Mouse (Mus musculus) bone marrow macrophage, adult 2 months (primary cell): ENCODE data around the gene Sept4. TPM values are rescaled to one million over a fixed set of nuclear protein-coding genes. Genes with fewer than 3 reads are reported as not detected.

ENCODE experiments used
- H3K27ac ChIP-seq: 2 replicates; pipeline ENCODE4 v1.5.1; 2012; ENCODE audit warnings: low read depth, low read length; ENCODE audit not compliant: insufficient read depth
- H3K4me1 ChIP-seq: 2 replicates; pipeline ENCODE4 v1.6.1; 2012; ENCODE audit warnings: low read length; ENCODE audit not compliant: control insufficient read depth, insufficient read depth
- H3K4me3 ChIP-seq: 2 replicates; pipeline ENCODE4 v1.5.1; 2012; ENCODE audit warnings: mild to moderate bottlenecking, low read length, moderate library complexity; ENCODE audit not compliant: insufficient read depth
- CTCF ChIP-seq: IDR thresholded peaks from 2 replicates; pipeline ENCODE4 v1.5.1; 2012; ENCODE audit warnings: low read depth, mild to moderate bottlenecking, low read length, moderate library complexity
- POLR2A ChIP-seq: IDR thresholded peaks from 2 replicates; pipeline ENCODE4 v1.6.1; 2012; ENCODE audit warnings: mild to moderate bottlenecking, low read depth, low read length, borderline replicate concordance
- polyA plus RNA-seq: library from polyadenylated mRNA; stranded (reverse); fragments of >200 nt; gene quantifications from 2 replicates; pipeline ENCODE4 v1.2.4, GENCODE M21; 2012; ENCODE audit not compliant: missing spikeins, insufficient read depth, insufficient read length

Gene Sept4
- polyA plus RNA-seq, 1 experiment = not detected

DNA sequence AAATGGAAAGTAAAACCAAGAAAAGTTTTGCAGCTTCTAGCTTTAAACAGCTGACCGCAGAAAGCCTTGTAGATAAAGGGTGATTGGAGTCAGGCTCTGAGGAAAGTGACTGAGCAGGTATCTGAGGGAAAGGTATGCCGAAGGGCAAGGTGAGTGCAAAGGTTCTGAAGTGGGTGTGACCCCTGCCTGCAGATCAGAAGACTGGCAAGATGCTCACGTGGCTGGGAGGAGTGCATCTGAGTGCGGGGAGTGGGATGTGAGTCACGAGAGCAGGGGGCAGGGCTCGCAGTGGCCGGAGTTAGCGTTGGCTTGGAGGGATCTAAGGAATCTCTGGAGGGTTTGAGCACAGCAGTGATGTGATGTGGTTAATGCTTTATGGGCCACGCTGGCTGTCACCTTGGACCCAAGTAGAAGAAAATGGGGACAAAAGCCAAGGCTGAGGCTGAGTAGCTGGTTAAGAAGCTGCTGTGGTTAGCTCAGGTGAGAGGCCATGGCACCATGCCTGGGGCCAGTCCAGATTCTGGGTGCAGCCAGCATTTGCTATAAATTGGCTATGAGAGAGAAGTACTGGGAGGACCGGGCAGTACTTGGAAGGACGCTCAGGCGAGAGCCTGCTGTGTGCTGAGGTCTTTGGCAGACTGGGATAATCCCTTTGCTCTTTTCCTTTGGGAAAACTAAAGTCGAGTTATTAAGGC is 30.8 kb downstream of the Sept4 start:
- Histone ChIP-seq H3K4me3 (no peak overlapping the region), H3K27ac (no peak overlapping the region), H3K4me1 (peaks cover 27% of the 10 kb centered on the region)
- TF ChIP-seq CTCF (no peak), POLR2A (no peak)

DNA sequence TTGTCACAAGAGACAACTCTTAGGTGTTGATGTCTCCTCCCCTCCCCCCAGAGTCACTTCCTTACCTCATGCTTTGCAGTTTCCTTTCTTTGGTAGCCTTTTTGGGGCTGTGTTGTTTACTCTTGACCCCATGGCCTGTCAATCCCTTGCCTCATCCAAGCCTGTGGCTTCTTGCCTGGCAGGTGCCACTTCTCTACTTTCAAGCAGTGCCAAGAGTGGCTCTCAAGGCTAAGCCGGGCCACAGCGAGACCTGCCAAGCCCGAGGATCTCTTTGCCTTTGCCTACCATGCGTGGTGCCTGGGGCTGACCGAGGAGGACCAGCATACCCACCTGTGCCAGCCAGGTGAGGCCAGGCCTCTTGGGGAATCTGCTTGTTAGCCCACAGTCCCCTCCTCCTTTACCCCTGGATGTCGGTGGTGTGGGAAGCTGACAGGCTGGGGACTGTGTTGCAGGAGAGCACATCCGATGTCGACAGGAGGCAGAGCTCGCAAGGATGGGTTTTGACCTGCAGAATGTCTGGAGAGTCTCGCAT is 31.7 kb downstream of the Sept4 start:
- TF ChIP-seq CTCF (no peak), POLR2A (no peak)
- Histone ChIP-seq H3K4me3 (no peak overlapping the region), H3K4me1 (peaks cover 23% of the 10 kb centered on the region), H3K27ac (no peak overlapping the region)

DNA sequence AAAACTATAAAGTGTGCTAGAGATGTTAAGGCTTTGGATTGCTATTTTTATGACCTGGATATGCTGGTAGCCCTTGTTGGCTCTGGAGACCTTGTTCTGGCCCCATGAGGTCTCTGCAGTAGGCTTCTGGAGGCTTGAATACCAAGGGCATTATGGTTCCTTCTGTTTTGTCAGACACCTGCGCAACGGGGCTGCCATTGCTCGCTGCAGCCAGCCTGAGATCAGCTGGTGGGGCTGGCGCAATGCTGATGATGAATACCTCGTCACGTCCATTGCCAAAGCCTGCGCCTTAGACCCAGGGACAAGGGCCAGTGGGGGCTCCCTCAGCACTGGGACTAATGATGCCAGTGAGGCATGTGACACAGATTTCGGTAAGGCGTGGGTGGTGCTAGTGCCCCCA is 33.5 kb downstream of the Sept4 start:
- TF ChIP-seq CTCF (no peak), POLR2A (no peak)
- no peak overlapping the region for H3K4me3 ChIP-seq
- H3K4me1 ChIP-seq = peaks cover 13% of the 10 kb centered on the region
- no peak overlapping the region for H3K27ac ChIP-seq

- TF ChIP-seq CTCF (no peak), POLR2A (no peak)
- Histone ChIP-seq H3K27ac (no peak overlapping the region), H3K4me3 (no peak overlapping the region), H3K4me1 (peaks cover 10% of the 10 kb centered on the region)
Measured at GRCm38 (mm10) chr11:87603571-87603970, 34.9 kb downstream of the Sept4 start.

DNA sequence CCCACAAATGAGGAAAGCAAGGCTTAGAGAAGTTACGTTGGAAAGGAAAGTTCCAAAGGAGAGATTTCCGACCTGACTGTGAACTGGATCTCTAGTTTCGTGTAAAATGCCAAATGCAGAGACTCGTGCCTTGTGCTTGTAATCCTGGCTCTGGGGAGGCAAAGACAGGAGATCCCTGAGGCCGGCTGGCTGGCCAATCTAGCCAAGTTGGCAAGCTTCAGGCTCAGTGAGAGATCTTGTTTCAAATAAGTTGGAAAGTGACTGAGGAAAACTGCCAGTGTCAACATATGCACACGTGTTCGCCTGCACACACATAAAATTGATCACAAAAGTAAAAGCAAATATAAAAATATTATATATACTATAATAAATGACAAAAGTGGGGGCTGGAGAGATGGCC is 40.6 kb downstream of the Sept4 start:
- no peak overlapping the region for H3K4me3 ChIP-seq

DNA sequence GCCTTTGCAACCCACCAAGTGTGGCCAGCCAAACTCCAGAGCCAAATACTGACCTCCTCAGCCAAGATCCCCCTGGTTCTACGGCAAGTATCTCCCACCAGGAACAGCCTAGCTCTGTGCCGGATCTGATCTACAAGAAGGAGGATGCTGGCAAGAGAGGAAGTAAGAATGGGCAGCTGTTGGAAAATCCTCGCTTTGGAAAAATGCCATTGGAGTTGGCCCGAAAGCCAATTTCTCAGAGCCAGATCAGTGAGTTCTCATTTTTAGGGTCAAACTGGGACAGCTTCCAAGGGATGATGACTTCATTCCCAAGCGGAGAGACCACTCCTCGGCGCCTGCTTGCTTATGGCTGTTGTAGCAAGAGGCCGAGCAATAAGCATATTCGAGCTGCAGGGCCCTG is 42.8 kb downstream of the Sept4 start:
- H3K4me3 ChIP-seq = no peak overlapping the region
- TF ChIP-seq CTCF (no peak), POLR2A (no peak)
- no peaks in the 10 kb centered on the region for H3K4me1 ChIP-seq

More for the DNA sequence above, 40.6 kb downstream of the Sept4 start:
- TF ChIP-seq CTCF (no peak), POLR2A (no peak)
- no peak overlapping the region for H3K27ac ChIP-seq
- H3K4me1 ChIP-seq = no peaks in the 10 kb centered on the region

DNA sequence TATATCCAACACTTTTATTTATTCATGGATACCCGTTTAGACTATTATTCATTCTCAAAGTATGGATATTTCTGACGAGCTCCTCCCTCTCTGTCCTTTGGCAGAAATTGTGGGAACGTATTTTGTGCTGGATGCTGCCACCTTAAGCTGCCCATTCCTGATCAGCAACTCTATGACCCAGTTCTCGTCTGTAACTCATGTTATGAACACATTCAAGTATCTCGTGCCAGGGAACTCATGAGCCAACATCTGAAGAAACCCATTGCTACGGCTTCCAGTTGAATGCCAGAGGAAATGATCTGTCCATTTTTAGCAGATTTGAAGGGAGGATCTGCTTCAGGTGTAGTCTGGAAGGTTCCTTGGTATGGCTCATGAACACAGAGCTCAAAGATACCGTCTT is 45.3 kb downstream of the Sept4 start:
- TF ChIP-seq POLR2A = no peak
- no peak for TF ChIP-seq CTCF
- Histone ChIP-seq H3K27ac (no peak overlapping the region), H3K4me1 (no peaks in the 10 kb centered on the region), H3K4me3 (no peak overlapping the region)

More for the DNA sequence above, 42.8 kb downstream of the Sept4 start:
- H3K27ac ChIP-seq = no peak overlapping the region

DNA sequence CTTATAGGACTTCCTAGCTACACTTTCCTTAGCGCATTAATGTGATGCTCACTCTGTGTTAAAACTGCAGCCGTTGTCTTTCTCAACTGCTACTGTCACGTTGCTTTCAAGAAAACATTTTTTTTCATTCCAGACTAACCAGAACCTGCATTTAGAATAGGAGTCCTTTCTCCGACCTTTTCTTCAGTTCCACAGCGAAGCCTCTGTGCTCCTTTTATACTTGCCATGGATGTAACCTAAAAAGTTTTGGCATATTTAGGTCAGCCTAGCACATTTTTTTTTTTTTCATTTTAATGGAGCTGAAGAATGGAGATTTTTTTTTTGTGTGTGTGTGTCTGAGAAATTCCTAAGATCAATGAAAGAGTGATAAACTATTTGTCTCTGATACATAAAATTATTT is 46.8 kb downstream of the Sept4 start:
- H3K4me1 ChIP-seq = no peaks in the 10 kb centered on the region

DNA sequence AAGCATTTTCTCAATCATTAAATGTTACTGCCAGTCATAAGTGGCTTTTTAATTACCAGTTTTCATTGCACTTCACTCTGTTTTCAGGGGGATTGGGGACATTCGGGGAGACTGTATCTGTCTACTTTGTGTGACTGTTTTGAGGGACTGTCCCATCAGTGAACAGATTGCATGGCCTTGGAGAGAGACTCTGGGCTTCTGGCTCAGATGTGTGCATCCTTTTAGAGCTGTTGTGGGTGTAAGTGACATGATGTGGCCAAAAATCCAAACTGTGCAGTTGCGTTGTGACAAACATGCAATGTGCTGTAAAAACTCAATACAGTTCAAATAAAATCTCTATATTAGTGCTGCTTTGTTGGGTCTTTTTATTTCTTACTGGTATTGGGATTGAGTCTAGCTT is 47.2 kb downstream of the Sept4 start:
- Histone ChIP-seq H3K27ac (no peak overlapping the region), H3K4me1 (no peaks in the 10 kb centered on the region), H3K4me3 (no peak overlapping the region)
- TF ChIP-seq POLR2A (no peak), CTCF (no peak)

More for the DNA sequence above, 46.8 kb downstream of the Sept4 start:
- TF ChIP-seq POLR2A (no peak), CTCF (no peak)
- Histone ChIP-seq H3K4me3 (no peak overlapping the region), H3K27ac (no peak overlapping the region)

DNA sequence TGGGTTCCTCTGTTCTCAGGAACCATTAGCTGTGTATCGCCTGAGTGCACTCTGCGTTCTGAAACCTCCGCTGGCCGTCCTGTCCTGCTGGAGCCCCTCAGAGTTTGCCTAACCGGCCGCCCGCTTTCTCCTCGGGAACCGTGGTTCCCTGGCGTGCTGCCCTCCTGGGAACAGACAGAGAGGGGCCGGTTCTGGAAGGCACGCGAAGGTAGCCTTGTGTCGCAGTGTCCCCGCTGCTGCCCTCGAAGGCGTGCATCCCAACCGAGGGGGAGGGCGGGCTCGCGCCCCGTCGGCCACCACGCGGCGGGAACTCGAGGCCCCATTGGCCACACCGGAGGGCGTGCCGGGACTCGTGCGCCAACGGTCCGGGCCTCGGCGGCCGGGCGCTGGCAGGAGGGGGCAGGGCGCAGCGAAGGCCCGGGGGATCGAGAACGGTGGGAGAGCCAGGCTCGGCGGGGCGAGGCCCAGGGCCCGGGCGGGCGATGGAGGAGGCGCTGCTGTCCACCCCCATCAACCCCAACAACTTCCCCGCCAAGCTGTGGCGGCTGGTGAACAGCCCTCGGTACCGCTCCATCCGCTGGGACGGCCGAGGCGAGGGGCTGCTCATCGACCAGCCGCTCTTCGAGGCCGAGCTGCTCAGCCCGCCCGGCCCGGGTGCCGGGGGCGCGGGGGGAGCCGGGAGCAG is 48.2 kb downstream of the Sept4 start, which contains the start of gene Hsf5:
TSS of gene Hsf5 (plus strand) at position 375 of the 685 bp plus-strand sequence.
- Histone ChIP-seq H3K27ac (no peak within 1 kb of the TSS), H3K4me3 (no peak within 1 kb of the TSS), H3K4me1 (no peaks in the 10 kb centered on the region)
- TF ChIP-seq POLR2A (no peak), CTCF (no peak)
